Mouse (Mus musculus): ENCODE results near the gene Ppig.

DNA sequence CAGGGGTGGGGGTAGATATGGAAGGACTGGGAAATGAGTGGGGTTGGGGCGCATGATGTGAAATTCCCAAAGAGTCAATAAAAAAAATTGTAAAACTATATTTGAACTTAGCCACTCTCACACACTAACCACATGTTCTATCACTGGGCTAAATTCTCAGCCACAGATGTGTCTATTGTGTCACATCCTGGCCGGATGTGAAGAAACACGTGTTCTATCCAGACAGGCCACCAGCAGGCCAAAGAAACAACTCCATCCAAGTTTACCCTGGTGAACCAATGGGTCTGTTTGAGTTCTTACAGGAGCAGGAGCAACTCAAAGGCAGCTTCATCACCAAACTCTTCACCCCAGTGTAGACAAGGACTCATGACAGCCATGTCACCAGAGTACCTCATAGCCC, 5.9 kb upstream of the Ppig start:
- TF ChIP-seq CTCF (IDR thresholded peaks at IDR 0.05; ENCODE audit: extremely low read depth, insufficient read depth, insufficient read length, insufficient replicate concordance) (no peak), POLR2A (IDR thresholded peaks at IDR 0.05; ENCODE audit: low read depth, low read length) (no peak)
